Mouse (Mus musculus): Measurements from ENCODE around the gene Gm20388.

DNA sequence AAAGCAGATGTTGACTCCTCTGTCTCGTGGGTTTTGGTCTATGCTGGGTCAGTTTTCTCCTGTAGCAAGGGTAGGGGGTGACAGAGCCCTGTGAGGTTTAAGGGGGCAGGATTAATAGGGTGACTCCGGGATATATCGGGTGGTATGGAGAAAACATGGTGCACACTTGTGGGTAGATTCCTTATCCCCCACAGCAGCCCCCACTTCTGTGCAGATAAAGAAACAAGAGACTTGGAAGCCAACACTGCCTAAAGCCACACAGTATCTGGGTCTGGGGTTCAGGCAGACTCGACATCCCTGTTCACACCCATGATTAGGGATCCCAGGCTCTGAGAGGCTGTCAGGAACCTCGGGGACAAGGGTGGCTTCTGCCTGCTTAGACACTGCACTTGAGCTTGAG is 509.6 kb downstream of the Gm20388 start:
- no peak for TF ChIP-seq POLR2AphosphoS5 (IDR thresholded peaks at IDR 0.05; ENCODE audit: insufficient replicate concordance, low read depth, low read length)
- TF ChIP-seq CTCF (IDR thresholded peaks at IDR 0.05; ENCODE audit: low read depth, low read length), result no peak
- TF ChIP-seq GATA1 (IDR thresholded peaks at IDR 0.05; ENCODE audit: borderline replicate concordance, low read length), result no peak
- TF ChIP-seq TAL1 (conservative IDR thresholded peaks at IDR 0.05; ENCODE audit: low read depth, low read length), result no peak

Measured in G1E (cell line).